Mouse (Mus musculus): ENCODE measurements at regions not wholly inside any gene's neighbourhood (a gene's known extent, or its start where the extent isn't known, plus 50 kb on each side); places are given as distances from the start of the nearest gene placed in this dataset.

DNA sequence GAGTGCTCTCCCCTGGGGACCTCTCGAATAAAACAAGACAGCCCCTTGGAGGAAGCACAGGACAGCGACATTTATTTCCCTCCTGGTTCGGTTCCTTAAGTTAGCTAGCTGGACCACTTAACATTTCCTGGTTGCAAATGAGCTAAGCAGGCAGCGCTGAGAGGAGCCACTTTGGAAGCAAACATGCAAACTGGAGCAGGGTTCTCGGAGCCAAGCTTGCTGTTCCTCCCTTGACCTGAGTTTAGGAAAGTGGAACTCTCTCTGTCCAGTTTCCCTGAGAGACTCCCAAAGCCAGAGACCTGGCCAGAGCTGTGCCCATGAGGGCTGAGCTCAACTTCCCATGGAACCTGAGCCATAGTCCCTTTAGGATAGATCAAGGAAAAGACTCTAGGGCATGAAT, 219.4 kb upstream of the Mgmt start:
- Histone ChIP-seq H3K4me2 (no peak overlapping the region), H3K4me3 (replicated peaks) (no peak overlapping the region), H3K9ac (no peak overlapping the region), H3K4me1 (replicated peaks) (no peaks in the 10 kb centered on the region), H3K9me3 (replicated peaks) (no peaks in the 10 kb centered on the region), H3K36me3 (no peaks in the 10 kb centered on the region), H3K27me3 (no peaks in the 10 kb centered on the region), H3K27ac (no peak overlapping the region)
- ATAC-seq (ENCODE audit: low read depth): no peak
- WGBS (ENCODE audit: insufficient replicate concordance): 29% methylated on average over 5 of the region's 5 CpGs
- no peak for DNase-seq

DNA sequence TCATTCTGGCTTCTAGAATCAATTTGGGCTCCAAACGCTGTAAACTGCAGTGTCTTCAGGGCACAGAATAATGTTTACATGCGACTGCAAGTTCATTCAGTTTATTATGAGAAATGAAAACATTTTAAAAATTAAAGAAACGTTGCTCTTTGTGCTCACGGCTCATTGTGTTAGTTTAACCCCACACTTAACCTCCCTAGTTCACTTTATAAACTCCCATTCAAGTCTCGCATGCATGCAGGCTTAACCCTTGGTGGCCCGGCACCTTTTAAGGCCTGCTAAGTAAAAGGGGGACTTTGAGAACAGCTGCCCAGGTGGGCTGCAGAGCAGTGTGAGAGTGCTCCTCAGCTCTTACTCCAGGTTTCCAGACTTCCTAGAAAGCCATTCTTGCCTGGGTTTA, 218.3 kb upstream of the Mgmt start:
- no peak overlapping the region for H3K4me2 ChIP-seq
- no peaks in the 10 kb centered on the region for H3K9me3 ChIP-seq (replicated peaks)
- no peaks in the 10 kb centered on the region for H3K4me1 ChIP-seq (replicated peaks)
- H3K4me3 ChIP-seq (replicated peaks): no peak overlapping the region
- ATAC-seq (ENCODE audit: low read depth) (no peak), DNase-seq (no peak)
- WGBS (ENCODE audit: insufficient replicate concordance): 53% methylated on average over 6 of the region's 6 CpGs
- no peaks in the 10 kb centered on the region for H3K36me3 ChIP-seq
- H3K27ac ChIP-seq: no peak overlapping the region
- no peak overlapping the region for H3K9ac ChIP-seq
- H3K27me3 ChIP-seq: no peaks in the 10 kb centered on the region

- H3K4me3 ChIP-seq (replicated peaks): no peak overlapping the region
- whole genome bisulfite sequencing (ENCODE audit: insufficient replicate concordance): 78% methylated on average over 17 of the region's 17 CpGs
- ATAC-seq (ENCODE audit: low read depth) (no peak), DNase-seq (no peak)
- no peaks in the 10 kb centered on the region for H3K27me3 ChIP-seq
- no peaks in the 10 kb centered on the region for H3K9me3 ChIP-seq (replicated peaks)
- H3K36me3 ChIP-seq: no peaks in the 10 kb centered on the region
- no peak overlapping the region for H3K27ac ChIP-seq
- no peak overlapping the region for H3K4me2 ChIP-seq
- no peaks in the 10 kb centered on the region for H3K4me1 ChIP-seq (replicated peaks)
- H3K9ac ChIP-seq: no peak overlapping the region
These were observed 217.3 kb upstream of the Mgmt start for GRCm38 (mm10) chr7:136676987-136677545.

- Histone ChIP-seq H3K9ac (no peak overlapping the region), H3K4me3 (replicated peaks) (no peak overlapping the region), H3K27me3 (0 out of 2 replicates have a peak, but pooled peaks cover 4% of the 10 kb centered on the region), H3K9me3 (replicated peaks) (no peaks in the 10 kb centered on the region), H3K4me2 (no peak overlapping the region), H3K36me3 (no peaks in the 10 kb centered on the region), H3K4me1 (replicated peaks) (no peaks in the 10 kb centered on the region), H3K27ac (no peak overlapping the region)
- 16% methylated on average over 6 of the region's 6 CpGs for WGBS (ENCODE audit: insufficient replicate concordance)
- ATAC-seq (ENCODE audit: low read depth) (no peak), DNase-seq (no peak)
These were observed 204.8 kb upstream of the Mgmt start for GRCm38 (mm10) chr7:136689579-136689978.

GRCm38 (mm10) chr7:136706246-136706645, 188.2 kb upstream of the Mgmt start:
- DNase-seq (no peak), ATAC-seq (ENCODE audit: low read depth) (no peak)
- 64% methylated on average over 1 of the region's 1 CpGs for WGBS (ENCODE audit: insufficient replicate concordance)
- no peak overlapping the region for H3K4me3 ChIP-seq (replicated peaks)
- no peak overlapping the region for H3K9ac ChIP-seq
- H3K4me1 ChIP-seq (replicated peaks): no peaks in the 10 kb centered on the region
- H3K36me3 ChIP-seq: no peaks in the 10 kb centered on the region
- no peaks in the 10 kb centered on the region for H3K27me3 ChIP-seq
- no peak overlapping the region for H3K27ac ChIP-seq
- no peak overlapping the region for H3K4me2 ChIP-seq
- H3K9me3 ChIP-seq (replicated peaks): no peaks in the 10 kb centered on the region

DNA sequence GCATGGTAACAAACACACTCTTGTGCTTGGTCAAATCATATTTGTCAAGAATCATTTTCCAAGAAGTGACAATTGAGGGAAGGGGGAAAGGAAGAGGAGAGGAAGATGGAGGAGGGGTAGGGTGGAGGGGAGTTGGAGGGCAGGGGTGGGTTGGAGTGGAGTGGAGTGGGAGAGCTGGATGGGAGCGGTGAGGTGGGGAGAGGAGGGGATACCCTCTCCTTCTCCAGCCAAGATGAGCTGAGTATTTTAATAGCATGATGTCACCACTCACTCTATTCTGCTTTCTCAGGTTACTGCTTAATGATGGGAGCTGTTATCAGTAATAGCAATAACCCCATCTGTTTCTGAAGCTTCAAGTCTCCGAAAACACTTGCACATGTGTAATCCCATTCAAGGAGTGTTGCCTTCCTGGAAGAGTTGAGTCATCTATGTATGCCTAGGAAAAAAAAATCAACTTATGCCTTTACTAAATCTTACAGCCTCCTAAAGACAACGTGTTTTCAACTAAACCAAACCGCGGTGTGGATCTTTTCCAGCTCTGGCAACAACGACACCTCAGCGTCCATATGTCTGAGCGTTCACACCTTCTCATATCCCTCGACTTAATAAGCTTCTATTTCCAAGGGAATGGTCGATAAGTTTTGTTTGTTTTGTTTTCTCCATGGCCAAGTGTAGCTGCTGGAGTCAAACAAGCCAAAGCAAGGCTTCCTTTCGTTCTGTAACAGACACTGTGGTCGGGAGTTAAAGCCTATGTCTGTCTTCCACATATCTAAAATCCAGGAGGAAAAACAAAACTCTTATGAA, 187.0 kb upstream of the Mgmt start:
- WGBS (ENCODE audit: insufficient replicate concordance): 63% methylated on average over 12 of the region's 12 CpGs
- no peak overlapping the region for H3K4me3 ChIP-seq (replicated peaks)
- DNase-seq (no peak), ATAC-seq (ENCODE audit: low read depth) (no peak)
- no peak overlapping the region for H3K27ac ChIP-seq
- H3K36me3 ChIP-seq: no peaks in the 10 kb centered on the region
- no peaks in the 10 kb centered on the region for H3K27me3 ChIP-seq
- no peak overlapping the region for H3K9ac ChIP-seq
- H3K4me2 ChIP-seq: no peak overlapping the region
- H3K9me3 ChIP-seq (replicated peaks): no peaks in the 10 kb centered on the region
- no peaks in the 10 kb centered on the region for H3K4me1 ChIP-seq (replicated peaks)

- Histone ChIP-seq H3K36me3 (no peaks in the 10 kb centered on the region), H3K4me2 (no peak overlapping the region), H3K9ac (no peak overlapping the region), H3K9me3 (replicated peaks) (no peaks in the 10 kb centered on the region), H3K27me3 (no peaks in the 10 kb centered on the region), H3K4me1 (replicated peaks) (no peaks in the 10 kb centered on the region), H3K4me3 (replicated peaks) (no peak overlapping the region), H3K27ac (no peak overlapping the region)
- no peak for ATAC-seq (ENCODE audit: low read depth)
- WGBS (ENCODE audit: insufficient replicate concordance): 44% methylated on average over 5 of the region's 5 CpGs
- no peak for DNase-seq
These were observed 186.4 kb upstream of the Mgmt start for GRCm38 (mm10) chr7:136708004-136708435.

DNA sequence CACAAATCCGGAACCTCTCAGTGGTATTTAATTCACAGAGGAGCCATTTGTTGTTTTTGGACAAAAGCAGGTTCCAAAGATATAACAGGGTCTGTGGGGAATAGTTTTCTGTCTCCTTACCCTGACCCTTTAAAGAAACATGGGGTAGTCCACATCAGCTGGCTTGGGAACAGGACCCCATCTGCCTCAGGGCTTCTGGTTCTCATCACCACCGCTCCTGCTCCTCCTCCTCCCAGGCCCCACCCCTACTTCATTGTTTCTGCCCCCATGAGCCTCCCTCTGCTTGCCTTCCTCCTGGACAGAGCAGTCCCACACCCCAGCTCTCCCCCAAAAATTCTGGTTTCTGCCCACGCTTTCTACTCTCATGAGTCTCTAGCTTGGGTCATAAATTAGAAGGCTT, 183.8 kb upstream of the Mgmt start:
- Histone ChIP-seq H3K4me3 (replicated peaks) (no peak overlapping the region), H3K4me1 (replicated peaks) (no peaks in the 10 kb centered on the region), H3K36me3 (no peaks in the 10 kb centered on the region), H3K9me3 (replicated peaks) (no peaks in the 10 kb centered on the region), H3K4me2 (no peak overlapping the region), H3K27me3 (no peaks in the 10 kb centered on the region), H3K27ac (no peak overlapping the region), H3K9ac (no peak overlapping the region)
- DNase-seq (no peak), ATAC-seq (ENCODE audit: low read depth) (no peak)
- 63% methylated on average over 3 of the region's 3 CpGs for WGBS (ENCODE audit: insufficient replicate concordance)

DNA sequence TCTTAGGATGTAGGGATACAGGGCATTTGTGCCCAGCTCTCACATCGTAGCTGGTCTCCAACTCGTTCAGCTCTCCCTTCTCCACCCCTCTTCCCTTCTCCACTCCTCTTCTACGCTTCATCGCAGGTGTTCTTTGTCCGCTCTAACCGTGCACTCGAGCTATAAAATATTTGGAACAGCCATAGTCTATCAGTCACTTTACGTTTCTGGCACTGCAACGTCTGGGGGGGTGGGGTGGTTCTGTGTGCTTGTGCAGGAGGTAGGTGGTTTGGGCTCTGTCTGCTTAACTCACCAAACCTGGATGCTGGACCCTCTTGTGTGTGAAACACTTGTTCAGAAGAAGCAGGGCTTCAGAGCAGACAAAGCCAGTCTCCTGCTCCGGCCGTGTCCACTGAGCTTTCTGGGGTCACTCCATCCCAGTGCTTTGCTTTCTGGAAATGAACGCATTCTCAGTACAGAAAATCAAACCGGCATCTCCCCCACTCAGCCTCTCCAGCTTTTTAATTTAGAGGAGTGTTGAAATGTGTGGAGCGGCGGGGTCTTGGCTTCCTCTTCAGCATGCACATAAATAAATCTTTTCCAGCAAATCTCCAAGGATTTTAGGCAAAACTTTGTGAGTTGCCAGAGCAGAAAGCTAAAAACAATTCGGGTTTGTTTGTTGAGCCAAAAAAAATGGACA, 181.3 kb upstream of the Mgmt start:
- 63% methylated on average over 16 of the region's 16 CpGs for WGBS (ENCODE audit: insufficient replicate concordance)
- Histone ChIP-seq H3K27me3 (no peaks in the 10 kb centered on the region), H3K36me3 (no peaks in the 10 kb centered on the region), H3K4me2 (no peak overlapping the region), H3K9me3 (replicated peaks) (no peaks in the 10 kb centered on the region), H3K4me3 (replicated peaks) (no peak overlapping the region), H3K4me1 (replicated peaks) (no peaks in the 10 kb centered on the region), H3K9ac (no peak overlapping the region), H3K27ac (no peak overlapping the region)
- DNase-seq: no peak
- ATAC-seq (ENCODE audit: low read depth): no peak

GRCm38 (mm10) chr7:136727628-136728402, 166.6 kb upstream of the Mgmt start:
- Histone ChIP-seq H3K27ac (no peak overlapping the region), H3K9ac (no peak overlapping the region), H3K27me3 (no peaks in the 10 kb centered on the region), H3K4me1 (replicated peaks) (no peaks in the 10 kb centered on the region), H3K4me3 (replicated peaks) (no peak overlapping the region), H3K36me3 (no peaks in the 10 kb centered on the region), H3K4me2 (no peak overlapping the region), H3K9me3 (replicated peaks) (0 out of 2 replicates have a peak, but pooled peaks cover 4% of the 10 kb centered on the region)
- no peak for DNase-seq
- WGBS (ENCODE audit: insufficient replicate concordance): 42% methylated on average over 1 of the region's 1 CpGs
- ATAC-seq (ENCODE audit: low read depth): no peak

DNA sequence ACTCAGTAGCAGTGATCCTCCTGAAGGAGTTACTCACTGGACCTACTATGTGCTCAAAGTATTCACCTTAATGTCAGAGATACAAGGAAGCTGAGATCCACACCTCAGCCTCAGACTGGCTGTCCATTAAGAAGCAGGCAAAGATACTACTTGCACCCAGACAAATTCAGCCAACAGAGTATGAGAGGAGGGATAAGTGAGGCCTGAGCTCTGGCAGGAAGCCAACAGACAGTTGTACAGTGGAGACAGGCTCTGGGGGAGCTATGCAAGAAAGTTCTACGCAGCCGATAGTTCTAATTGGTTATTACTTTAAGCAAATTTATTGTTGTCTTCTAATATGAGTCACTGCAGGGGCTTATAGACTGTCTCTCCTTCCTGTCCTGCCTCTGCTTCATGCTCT, 152.2 kb upstream of the Mgmt start:
- no peak for DNase-seq

More for the DNA sequence above, 152.2 kb upstream of the Mgmt start:
- Histone ChIP-seq H3K9ac (no peak overlapping the region), H3K4me1 (replicated peaks) (no peaks in the 10 kb centered on the region), H3K27me3 (no peaks in the 10 kb centered on the region), H3K4me3 (replicated peaks) (no peak overlapping the region), H3K27ac (no peak overlapping the region), H3K4me2 (no peak overlapping the region), H3K36me3 (no peaks in the 10 kb centered on the region), H3K9me3 (replicated peaks) (no peaks in the 10 kb centered on the region)
- no peak for ATAC-seq (ENCODE audit: low read depth)
- WGBS (ENCODE audit: insufficient replicate concordance): 58% methylated on average over 2 of the region's 2 CpGs
